Mouse (Mus musculus) kidney, adult 9 months (tissue): ENCODE measurements around the gene Crybg3.

ENCODE experiments used
- DNase-seq: peaks from one replicate; pipeline ENCODE4 v3.0.0; 2022

Crybg3 gene

GRCm38 (mm10) chr16:59444880-59445559, 155.8 kb downstream of the Crybg3 start:
- DNase-seq = peak; percentile 55
